Mouse (Mus musculus) liver, embryonic 16.5 days (tissue): ENCODE results near the gene Inpp5a. TPM values are rescaled to one million over a fixed set of nuclear protein-coding genes. Genes with fewer than 3 reads are reported as not detected.

Source experiments
- ATAC-seq: fragments of 200-750 bp; cut with Nextera tagmentation; 2 replicates; pipeline ENCODE4 v1.8.0; 2017; ENCODE audit warnings: low read depth, mild to moderate bottlenecking, moderate number of reproducible peaks, moderate library complexity
- H3K27ac ChIP-seq: fragments of 300-500 bp; sonication (generic); 2 replicates; pipeline ENCODE4 v1.5.1; 2014; ENCODE audit warnings: mild to moderate bottlenecking, low read length
- H3K27me3 ChIP-seq: fragments of 300-500 bp; sonication (generic); 2 replicates; pipeline ENCODE4 v1.6.1; 2014; ENCODE audit warnings: low read depth, low read length, mixed read lengths; ENCODE audit not compliant: control insufficient read depth, insufficient read depth
- H3K36me3 ChIP-seq: fragments of 300-500 bp; sonication (generic); 2 replicates; pipeline ENCODE4 v1.6.1; 2014; ENCODE audit warnings: mild to moderate bottlenecking; ENCODE audit not compliant: control insufficient read depth, insufficient read depth
- H3K4me1 ChIP-seq: fragments of 300-500 bp; sonication (generic); 2 replicates; pipeline ENCODE4 v1.6.1; 2014; ENCODE audit warnings: low read depth, low read length, mixed read lengths; ENCODE audit not compliant: control insufficient read depth
- H3K4me2 ChIP-seq: fragments of 300-500 bp; sonication (generic); 2 replicates; pipeline ENCODE4 v1.6.1; 2014; ENCODE audit warnings: low read depth, low read length, mixed read lengths
- H3K4me3 ChIP-seq: fragments of 300-500 bp; sonication (generic); 2 replicates; pipeline ENCODE4 v1.5.1; 2014; ENCODE audit warnings: low read depth, mild to moderate bottlenecking, low read length
- H3K9ac ChIP-seq: fragments of 300-500 bp; sonication (generic); 2 replicates; pipeline ENCODE4 v1.6.1; 2014; ENCODE audit warnings: low read depth, low read length
- H3K9me3 ChIP-seq: fragments of 300-500 bp; sonication (generic); replicated peaks from 2 replicates; pipeline ENCODE4 v1.6.1; 2016; ENCODE audit warnings: low read length; ENCODE audit not compliant: control insufficient read depth
- WGBS: fragments of 180-500 bp; shearing (Covaris S2); extraction: QIAGEN DNeasy Blood & Tissue Kit; methylation state at CpG from one replicate; pipeline ENCODE4 v1.1.7; 2014; ENCODE audit not compliant: insufficient replicate concordance; 5-methylcytosine and 5-hydroxymethylcytosine counted together
- polyA plus RNA-seq: library from polyadenylated mRNA; unstranded; fragments of >200 nt; fragmentation: Nextera tagmentation; extraction: Ambion mirVana; gene quantifications from 2 replicates; pipeline ENCODE4 v1.2.1, GENCODE M21; 2015

Gene Inpp5a
- polyA plus RNA-seq, 1 experiment from 2014 or later, result 3.5 TPM

DNA sequence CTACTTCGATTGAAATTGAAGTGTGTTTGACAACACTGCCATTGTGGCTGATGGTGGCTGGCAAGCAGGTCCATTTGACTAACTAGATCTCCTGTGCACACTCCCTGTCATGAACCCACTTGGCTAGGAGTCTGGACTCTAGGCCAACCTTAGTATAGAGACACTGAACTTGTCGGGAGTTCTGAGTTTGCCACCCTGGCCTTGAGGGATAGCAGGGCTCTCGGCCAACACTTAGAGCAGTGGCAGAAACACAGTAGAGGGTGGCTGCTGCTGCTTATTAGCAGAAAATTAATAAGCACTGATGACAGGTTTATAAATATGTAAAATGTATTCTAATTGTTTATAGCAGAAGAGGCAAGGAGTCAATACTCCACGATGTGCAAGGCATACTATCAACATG, 120.0 kb downstream of the Inpp5a start:
- H3K4me1 ChIP-seq, result no peaks in the 10 kb centered on the region
- no peaks in the 10 kb centered on the region for H3K27me3 ChIP-seq
- ATAC-seq, result no peak
- no peak overlapping the region for H3K4me2 ChIP-seq
- no peaks in the 10 kb centered on the region for H3K9me3 ChIP-seq
- no peak overlapping the region for H3K27ac ChIP-seq
- H3K4me3 ChIP-seq, result no peak overlapping the region
- no peaks in the 10 kb centered on the region for H3K36me3 ChIP-seq
- 59% methylated on average over 4 of the region's 4 CpGs for WGBS
- no peak overlapping the region for H3K9ac ChIP-seq

DNA sequence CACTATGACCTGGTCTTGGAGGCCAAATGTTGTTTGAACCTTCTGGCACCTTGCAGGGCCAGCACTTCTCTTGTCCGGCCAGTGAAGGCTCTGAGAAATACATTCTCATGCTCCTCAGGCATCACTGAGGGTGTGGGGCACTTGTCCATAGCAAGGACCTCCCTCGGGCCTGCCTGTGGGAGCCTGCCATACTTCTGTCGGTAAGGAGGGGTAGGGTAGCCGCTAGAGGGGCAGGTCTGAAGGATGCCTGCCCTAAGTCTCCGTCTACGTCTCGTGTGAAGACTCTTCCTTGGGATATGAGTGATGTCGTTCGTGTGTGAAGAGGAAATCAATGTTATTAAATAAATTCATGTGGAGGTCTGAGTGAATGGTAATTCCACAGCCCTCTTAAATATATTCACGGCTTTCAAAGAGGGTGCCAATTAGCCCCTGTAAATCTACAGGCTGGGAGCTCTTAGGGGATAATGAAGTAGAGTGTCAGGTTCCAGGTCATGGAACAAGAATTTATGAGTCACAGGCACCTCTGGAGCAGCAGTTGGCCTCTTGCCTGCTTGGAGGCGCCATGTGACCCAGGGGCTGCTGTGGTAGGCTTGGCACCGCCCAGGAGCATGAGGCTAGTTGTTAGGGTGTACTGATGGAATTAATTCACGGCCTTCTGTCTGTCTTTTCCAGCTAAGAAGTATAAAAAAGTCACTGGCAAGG, 127.2 kb downstream of the Inpp5a start:
- no peak for ATAC-seq
- no peak overlapping the region for H3K4me3 ChIP-seq

DNA sequence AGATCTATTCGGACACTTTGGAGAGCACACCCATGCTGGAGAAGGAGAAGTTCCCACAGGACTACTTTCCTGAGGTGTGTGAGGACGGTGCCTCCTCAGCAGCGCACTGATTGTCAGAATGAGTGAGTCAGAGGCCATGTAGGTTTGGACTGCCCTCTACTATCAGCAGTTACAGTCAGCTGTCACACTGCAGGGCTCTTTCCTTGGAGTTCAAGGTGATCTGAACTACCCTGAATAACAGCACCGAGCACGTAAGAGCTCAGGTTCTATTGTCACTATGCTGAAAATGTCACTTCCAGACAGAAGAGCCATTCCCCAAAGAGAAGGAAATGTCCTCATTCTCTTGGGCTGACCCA, 127.7 kb downstream of the Inpp5a start:
- no peak for ATAC-seq
- H3K4me3 ChIP-seq, result no peak overlapping the region

More for the DNA sequence above, 127.2 kb downstream of the Inpp5a start:
- no peaks in the 10 kb centered on the region for H3K36me3 ChIP-seq
- H3K9me3 ChIP-seq, result no peaks in the 10 kb centered on the region
- no peaks in the 10 kb centered on the region for H3K4me1 ChIP-seq
- no peak overlapping the region for H3K27ac ChIP-seq
- no peaks in the 10 kb centered on the region for H3K27me3 ChIP-seq
- no peak overlapping the region for H3K9ac ChIP-seq
- H3K4me2 ChIP-seq, result no peak overlapping the region
- WGBS, result 70% methylated on average over 13 of the region's 13 CpGs

DNA sequence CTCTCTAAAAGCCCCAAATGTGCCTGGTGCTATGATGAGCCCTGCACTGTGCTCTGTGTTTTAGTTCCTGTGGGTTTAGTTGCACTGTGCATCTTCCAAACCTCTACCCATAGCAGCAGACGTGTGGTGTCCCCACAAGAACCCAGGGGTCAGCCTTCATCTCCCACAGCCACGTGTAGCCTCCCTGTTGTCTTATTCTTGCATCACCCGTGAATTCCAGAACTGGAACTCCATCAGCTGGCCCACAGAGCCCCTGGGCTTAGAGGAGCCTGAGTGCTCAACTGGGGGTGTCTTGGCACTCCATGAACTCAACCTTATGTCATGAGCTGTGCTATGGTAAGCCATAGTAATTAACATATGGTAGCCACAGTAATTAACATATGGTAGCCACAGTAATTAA, 129.4 kb downstream of the Inpp5a start:
- Histone ChIP-seq H3K9ac (no peak overlapping the region), H3K4me2 (no peak overlapping the region), H3K4me1 (no peaks in the 10 kb centered on the region), H3K9me3 (no peaks in the 10 kb centered on the region), H3K4me3 (no peak overlapping the region), H3K27me3 (no peaks in the 10 kb centered on the region), H3K36me3 (no peaks in the 10 kb centered on the region), H3K27ac (no peak overlapping the region)
- no peak for ATAC-seq
- 39% methylated on average over 3 of the region's 3 CpGs for WGBS

More for the DNA sequence above, 127.7 kb downstream of the Inpp5a start:
- Histone ChIP-seq H3K4me2 (no peak overlapping the region), H3K27ac (no peak overlapping the region), H3K9me3 (no peaks in the 10 kb centered on the region), H3K36me3 (no peaks in the 10 kb centered on the region), H3K4me1 (no peaks in the 10 kb centered on the region), H3K27me3 (no peaks in the 10 kb centered on the region), H3K9ac (no peak overlapping the region)
- WGBS, result 79% methylated on average over 5 of the region's 5 CpGs

DNA sequence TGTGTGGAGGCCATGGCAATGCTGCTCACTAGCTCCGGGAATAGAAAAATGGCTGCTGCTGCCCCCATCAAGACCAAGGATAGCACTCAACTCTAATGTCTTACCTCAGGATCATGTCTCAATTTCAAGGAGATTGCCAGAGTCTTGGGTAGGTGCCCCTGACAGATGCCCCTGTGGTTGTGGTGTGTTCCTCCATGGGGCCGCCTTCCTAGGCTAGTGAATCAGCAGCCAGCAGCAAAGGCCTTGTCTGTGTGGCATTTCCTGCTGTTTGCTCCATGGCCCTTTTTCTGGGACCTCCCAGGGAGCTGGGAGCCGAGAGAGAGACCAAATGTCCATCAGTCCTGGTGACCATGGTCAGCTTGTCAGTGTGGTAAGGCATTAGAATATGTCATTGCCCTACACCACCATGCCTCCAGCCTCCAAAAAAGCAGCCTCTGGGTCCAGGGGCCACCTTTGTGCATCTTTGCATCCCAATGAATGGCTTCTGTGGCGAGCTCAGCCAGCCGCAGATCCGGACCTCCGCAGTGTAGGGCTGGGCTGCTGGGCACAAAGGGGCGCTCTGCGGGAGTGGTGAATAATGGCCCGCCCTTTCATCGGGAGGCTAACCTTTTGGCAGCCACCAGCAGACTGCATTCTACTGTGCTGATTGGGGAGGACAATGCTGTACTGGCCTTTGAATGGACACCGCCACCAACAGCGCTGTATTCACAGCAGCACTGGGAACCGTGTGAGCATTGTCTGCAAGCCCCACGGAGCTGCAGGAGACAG, 139.6 kb downstream of the Inpp5a start:
- Histone ChIP-seq H3K27ac (no peak overlapping the region), H3K4me2 (no peak overlapping the region), H3K9ac (no peak overlapping the region), H3K36me3 (no peaks in the 10 kb centered on the region), H3K4me3 (no peak overlapping the region), H3K4me1 (no peaks in the 10 kb centered on the region), H3K27me3 (no peaks in the 10 kb centered on the region), H3K9me3 (no peaks in the 10 kb centered on the region)
- WGBS, result 57% methylated on average over 15 of the region's 15 CpGs
- no peak for ATAC-seq

DNA sequence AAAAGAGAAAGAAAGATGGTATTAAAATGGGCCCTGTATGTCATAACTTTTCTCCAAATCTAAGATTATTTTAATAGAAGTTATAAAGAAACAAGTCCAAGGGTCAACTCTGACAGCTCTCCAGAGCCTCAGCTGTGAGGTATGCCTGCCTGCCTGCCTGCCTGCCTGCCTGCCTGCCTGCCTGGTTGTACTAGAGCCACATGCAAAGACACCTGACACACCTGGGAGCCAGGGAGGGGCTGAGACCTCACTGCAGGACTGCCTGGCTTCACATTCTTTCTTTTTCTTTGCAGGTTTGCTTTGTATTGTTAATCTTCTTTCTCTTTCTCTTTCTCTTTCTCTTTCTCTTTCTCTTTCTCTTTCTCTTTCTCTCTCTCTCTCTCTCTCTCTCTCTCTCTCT, 140.3 kb downstream of the Inpp5a start:
- no peaks in the 10 kb centered on the region for H3K27me3 ChIP-seq
- H3K4me3 ChIP-seq, result no peak overlapping the region
- no peaks in the 10 kb centered on the region for H3K36me3 ChIP-seq
- H3K4me1 ChIP-seq, result no peaks in the 10 kb centered on the region
- H3K27ac ChIP-seq, result no peak overlapping the region
- no peaks in the 10 kb centered on the region for H3K9me3 ChIP-seq
- ATAC-seq, result no peak
- H3K4me2 ChIP-seq, result no peak overlapping the region
- no peak overlapping the region for H3K9ac ChIP-seq

DNA sequence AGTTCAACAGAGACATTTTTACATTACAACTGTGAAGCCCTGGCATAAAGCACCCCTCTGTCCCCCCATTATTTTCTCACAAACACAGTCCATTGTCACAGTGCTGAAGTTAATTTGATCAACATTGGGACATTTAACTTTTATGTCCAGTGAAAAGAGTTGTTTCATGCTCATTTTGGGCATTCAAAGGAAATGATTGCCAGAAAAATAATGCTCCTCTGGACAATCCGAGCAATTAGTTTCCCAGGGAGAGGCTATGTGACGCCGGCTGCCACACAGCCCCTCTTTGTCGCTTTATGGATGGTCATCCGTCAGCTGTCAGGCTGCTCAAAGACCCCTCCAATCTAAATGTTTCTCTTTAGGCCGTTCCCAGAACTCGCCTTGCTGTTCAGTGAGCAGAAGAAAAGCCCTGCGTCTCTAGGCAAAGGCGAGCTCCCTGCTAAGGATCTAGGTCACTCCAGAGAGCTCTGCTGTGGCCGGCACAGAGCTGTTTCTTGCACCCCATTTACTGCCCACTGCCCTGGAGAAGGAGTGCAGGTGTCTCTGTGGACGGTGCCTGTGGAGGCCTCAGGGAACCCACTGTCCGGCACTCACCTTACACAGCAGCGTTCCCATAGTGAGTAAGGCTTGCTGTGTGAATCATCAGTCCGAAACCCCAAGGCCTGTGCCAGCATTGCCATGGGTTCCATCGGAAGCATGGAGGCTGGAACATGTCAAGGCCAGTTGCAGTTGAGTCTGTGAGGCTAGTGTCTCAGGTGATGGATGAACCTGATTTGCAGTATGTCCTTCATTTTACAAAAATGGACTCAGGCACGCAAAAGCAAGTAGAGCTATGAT, 141.9 kb downstream of the Inpp5a start:
- H3K4me1 ChIP-seq, result no peaks in the 10 kb centered on the region
- no peaks in the 10 kb centered on the region for H3K9me3 ChIP-seq
- no peak overlapping the region for H3K4me3 ChIP-seq
- no peaks in the 10 kb centered on the region for H3K36me3 ChIP-seq
- no peak for ATAC-seq
- no peak overlapping the region for H3K27ac ChIP-seq
- WGBS, result 71% methylated on average over 16 of the region's 16 CpGs
- H3K4me2 ChIP-seq, result no peak overlapping the region
- H3K9ac ChIP-seq, result no peak overlapping the region
- H3K27me3 ChIP-seq, result no peaks in the 10 kb centered on the region

DNA sequence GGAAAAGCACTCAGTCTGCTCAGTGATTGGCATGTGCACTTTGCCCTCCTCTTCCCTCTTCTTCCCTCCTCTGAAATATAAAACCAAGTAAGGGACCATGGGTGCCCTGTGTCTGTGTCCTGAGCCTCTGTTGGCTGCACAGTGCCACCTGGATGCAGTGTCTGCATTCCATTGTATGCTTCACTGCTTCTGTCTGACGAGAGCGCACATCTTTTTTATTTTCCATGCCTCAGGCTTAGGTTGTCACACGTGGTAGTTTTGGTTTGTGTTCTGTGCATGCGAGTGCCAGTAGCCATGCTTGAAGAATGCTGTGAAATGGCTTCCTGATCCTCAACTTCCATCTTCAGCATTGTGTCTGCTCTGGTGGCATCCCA, 142.5 kb downstream of the Inpp5a start:
- no peak overlapping the region for H3K27ac ChIP-seq
- H3K36me3 ChIP-seq, result no peaks in the 10 kb centered on the region
- H3K9me3 ChIP-seq, result no peaks in the 10 kb centered on the region
- 67% methylated on average over 4 of the region's 4 CpGs for WGBS
- H3K4me2 ChIP-seq, result no peak overlapping the region
- H3K4me3 ChIP-seq, result no peak overlapping the region
- no peak overlapping the region for H3K9ac ChIP-seq
- H3K4me1 ChIP-seq, result no peaks in the 10 kb centered on the region
- ATAC-seq, result no peak
- H3K27me3 ChIP-seq, result no peaks in the 10 kb centered on the region

DNA sequence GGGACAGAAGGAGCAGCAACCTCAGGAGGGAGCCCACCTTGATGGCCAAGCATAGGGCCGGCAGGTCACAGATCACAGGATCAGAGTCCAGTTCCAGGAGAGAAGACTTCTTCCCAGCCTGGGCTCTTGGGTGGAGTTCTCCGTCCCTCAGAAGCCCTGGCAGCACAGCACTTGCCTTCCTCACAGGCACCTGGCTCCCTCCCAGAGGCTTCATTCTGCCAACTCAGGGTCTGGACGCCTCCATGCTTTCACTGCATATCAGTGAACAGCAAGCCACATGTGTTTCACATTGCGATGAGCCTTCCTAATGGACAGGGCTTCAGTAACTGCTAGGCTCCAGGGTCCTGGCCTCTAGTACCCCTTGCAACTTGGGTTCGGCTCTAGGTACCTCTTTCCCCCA, 147.4 kb downstream of the Inpp5a start:
- Histone ChIP-seq H3K4me2 (no peak overlapping the region), H3K36me3 (no peaks in the 10 kb centered on the region), H3K27ac (no peak overlapping the region), H3K9ac (no peak overlapping the region), H3K4me1 (no peaks in the 10 kb centered on the region), H3K4me3 (no peak overlapping the region), H3K9me3 (no peaks in the 10 kb centered on the region), H3K27me3 (no peaks in the 10 kb centered on the region)
- 67% methylated on average over 5 of the region's 5 CpGs for WGBS
- ATAC-seq, result no peak
